Mouse (Mus musculus) layer of hippocampus, adult 9-11 months (tissue): ENCODE results near the gene Rnf157.

Experiments
- DNase-seq: peaks from one replicate; pipeline ENCODE4 v3.0.0; 2022

The Rnf157 gene

GRCm38 (mm10) chr11:116412904-116413630 lies at the start of gene Rnf157:
Rnf157 (minus strand) TSS chr11:116413032.
- peak; percentile 89 for DNase-seq

GRCm38 (mm10) chr11:116459786-116460185 lies 47.0 kb upstream of the Rnf157 start:
- DNase-seq, result no peak

GRCm38 (mm10) chr11:116456234-116456633 lies 43.4 kb upstream of the Rnf157 start:
- DNase-seq, result no peak

- DNase-seq, result no peak
Measured at GRCm38 (mm10) chr11:116453889-116454288, 41.1 kb upstream of the Rnf157 start.

GRCm38 (mm10) chr11:116449341-116449740 lies 36.5 kb upstream of the Rnf157 start:
- no peak for DNase-seq

GRCm38 (mm10) chr11:116447822-116448221 lies 35.0 kb upstream of the Rnf157 start:
- no peak for DNase-seq

- no peak for DNase-seq
Measured at GRCm38 (mm10) chr11:116446308-116446887, 33.6 kb upstream of the Rnf157 start.

- DNase-seq, result peak; percentile 88
Measured at GRCm38 (mm10) chr11:116445596-116446307, 32.9 kb upstream of the Rnf157 start.

- no peak for DNase-seq
Measured at GRCm38 (mm10) chr11:116443935-116444334, 31.1 kb upstream of the Rnf157 start.

- no peak for DNase-seq
Measured at GRCm38 (mm10) chr11:116443311-116443710, 30.5 kb upstream of the Rnf157 start.

- DNase-seq, result no peak
Measured at GRCm38 (mm10) chr11:116442867-116443177, 30.0 kb upstream of the Rnf157 start.

- no peak for DNase-seq
Measured at GRCm38 (mm10) chr11:116442129-116442866, 29.5 kb upstream of the Rnf157 start.

- no peak for DNase-seq
Measured at GRCm38 (mm10) chr11:116440408-116441068, 27.7 kb upstream of the Rnf157 start.

GRCm38 (mm10) chr11:116439269-116440240 lies 26.7 kb upstream of the Rnf157 start:
- DNase-seq, result no peak

- DNase-seq, result no peak
Measured at GRCm38 (mm10) chr11:116437541-116437940, 24.7 kb upstream of the Rnf157 start.

GRCm38 (mm10) chr11:116436725-116437331 lies 24.0 kb upstream of the Rnf157 start:
- DNase-seq, result peak; percentile 67

- no peak for DNase-seq
Measured at GRCm38 (mm10) chr11:116435992-116436724, 23.3 kb upstream of the Rnf157 start.

GRCm38 (mm10) chr11:116434967-116435752 lies 22.3 kb upstream of the Rnf157 start:
- DNase-seq, result no peak

GRCm38 (mm10) chr11:116434287-116434966 lies 21.6 kb upstream of the Rnf157 start:
- DNase-seq, result no peak
